Mouse (Mus musculus): Measurements from ENCODE around the gene Wnt4. TPM values are rescaled to one million over a fixed set of nuclear protein-coding genes. Genes with fewer than 3 reads are reported as not detected.

The Wnt4 gene
- polyA plus RNA-seq, 1 experiment from 2014 or later = 8.7 TPM

GRCm38 (mm10) chr4:137306991-137307706 is 29.9 kb downstream of the Wnt4 start:
- H3K27me3 ChIP-seq (ENCODE audit: control insufficient read depth, insufficient read depth, low read length) = no peaks in the 10 kb centered on the region
- H3K4me2 ChIP-seq (ENCODE audit: low read depth, low read length) = no peak overlapping the region
- H3K9ac ChIP-seq (ENCODE audit: low read length) = 0 out of 2 replicates have a peak overlapping the region, but pooled peaks have one; percentile 7
- H3K27ac ChIP-seq (ENCODE audit: low read length) = peak overlapping the region; percentile 67
- H3K36me3 ChIP-seq (ENCODE audit: control insufficient read depth, insufficient read depth, low read length) = no peaks in the 10 kb centered on the region
- H3K9me3 ChIP-seq (replicated peaks; ENCODE audit: control insufficient read depth, low read length) = no peaks in the 10 kb centered on the region
- peaks cover 15% of the 10 kb centered on the region; the same call in 1 of the 2 replicates for H3K4me1 ChIP-seq (ENCODE audit: control insufficient read depth, insufficient read depth, low read length)
- WGBS = 55% methylated on average over 19 of the region's 19 CpGs
- no peak overlapping the region for H3K4me3 ChIP-seq (replicated peaks; ENCODE audit: low read length)
- ATAC-seq (ENCODE audit: insufficient read depth, low FRiP score) = no peak

GRCm38 (mm10) chr4:137308377-137308776 is 31.1 kb downstream of the Wnt4 start:
- no peak overlapping the region for H3K4me2 ChIP-seq (ENCODE audit: low read depth, low read length)
- H3K27me3 ChIP-seq (ENCODE audit: control insufficient read depth, insufficient read depth, low read length) = no peaks in the 10 kb centered on the region
- no peaks in the 10 kb centered on the region for H3K9me3 ChIP-seq (replicated peaks; ENCODE audit: control insufficient read depth, low read length)
- peaks cover 15% of the 10 kb centered on the region; the same call in 1 of the 2 replicates for H3K4me1 ChIP-seq (ENCODE audit: control insufficient read depth, insufficient read depth, low read length)
- 42% methylated on average over 5 of the region's 5 CpGs for WGBS
- ATAC-seq (ENCODE audit: insufficient read depth, low FRiP score) = no peak
- no peaks in the 10 kb centered on the region for H3K36me3 ChIP-seq (ENCODE audit: control insufficient read depth, insufficient read depth, low read length)
- no peak overlapping the region for H3K4me3 ChIP-seq (replicated peaks; ENCODE audit: low read length)
- H3K27ac ChIP-seq (ENCODE audit: low read length) = no peak overlapping the region
- H3K9ac ChIP-seq (ENCODE audit: low read length) = no peak overlapping the region

- Histone ChIP-seq H3K27ac (ENCODE audit: low read length) (no peak overlapping the region), H3K36me3 (ENCODE audit: control insufficient read depth, insufficient read depth, low read length) (no peaks in the 10 kb centered on the region), H3K4me2 (ENCODE audit: low read depth, low read length) (no peak overlapping the region), H3K27me3 (ENCODE audit: control insufficient read depth, insufficient read depth, low read length) (no peaks in the 10 kb centered on the region), H3K9me3 (replicated peaks; ENCODE audit: control insufficient read depth, low read length) (no peaks in the 10 kb centered on the region), H3K9ac (ENCODE audit: low read length) (no peak overlapping the region), H3K4me3 (replicated peaks; ENCODE audit: low read length) (no peak overlapping the region), H3K4me1 (ENCODE audit: control insufficient read depth, insufficient read depth, low read length) (no peaks in the 10 kb centered on the region)
- no peak for ATAC-seq (ENCODE audit: insufficient read depth, low FRiP score)
- WGBS = 35% methylated on average over 2 of the region's 2 CpGs
These were observed 36.2 kb downstream of the Wnt4 start for GRCm38 (mm10) chr4:137313511-137313910.

- H3K9ac ChIP-seq (ENCODE audit: low read length) = no peak overlapping the region
- H3K36me3 ChIP-seq (ENCODE audit: control insufficient read depth, insufficient read depth, low read length) = peaks cover 8% of the 10 kb centered on the region; the same call in 1 of the 2 replicates
- ATAC-seq (ENCODE audit: insufficient read depth, low FRiP score) = peak; percentile 65; the same call in 1 of the 2 replicates
- H3K4me3 ChIP-seq (replicated peaks; ENCODE audit: low read length) = no peak overlapping the region
- H3K4me1 ChIP-seq (ENCODE audit: control insufficient read depth, insufficient read depth, low read length) = no peaks in the 10 kb centered on the region
- H3K27me3 ChIP-seq (ENCODE audit: control insufficient read depth, insufficient read depth, low read length) = no peaks in the 10 kb centered on the region
- 34% methylated on average over 6 of the region's 6 CpGs for WGBS
- no peaks in the 10 kb centered on the region for H3K9me3 ChIP-seq (replicated peaks; ENCODE audit: control insufficient read depth, low read length)
- H3K4me2 ChIP-seq (ENCODE audit: low read depth, low read length) = no peak overlapping the region
- no peak overlapping the region for H3K27ac ChIP-seq (ENCODE audit: low read length)
These were observed 37.3 kb downstream of the Wnt4 start for GRCm38 (mm10) chr4:137314561-137314960.

GRCm38 (mm10) chr4:137315061-137315460 is 37.8 kb downstream of the Wnt4 start:
- Histone ChIP-seq H3K27me3 (ENCODE audit: control insufficient read depth, insufficient read depth, low read length) (no peaks in the 10 kb centered on the region), H3K4me2 (ENCODE audit: low read depth, low read length) (no peak overlapping the region), H3K4me1 (ENCODE audit: control insufficient read depth, insufficient read depth, low read length) (no peaks in the 10 kb centered on the region), H3K9me3 (replicated peaks; ENCODE audit: control insufficient read depth, low read length) (no peaks in the 10 kb centered on the region), H3K36me3 (ENCODE audit: control insufficient read depth, insufficient read depth, low read length) (peaks cover 8% of the 10 kb centered on the region; the same call in 1 of the 2 replicates), H3K4me3 (replicated peaks; ENCODE audit: low read length) (no peak overlapping the region), H3K27ac (ENCODE audit: low read length) (no peak overlapping the region), H3K9ac (ENCODE audit: low read length) (no peak overlapping the region)
- 83% methylated on average over 2 of the region's 2 CpGs for WGBS
- no peak for ATAC-seq (ENCODE audit: insufficient read depth, low FRiP score)

GRCm38 (mm10) chr4:137316027-137316770 is 38.9 kb downstream of the Wnt4 start:
- ATAC-seq (ENCODE audit: insufficient read depth, low FRiP score) = no peak
- no peak overlapping the region for H3K27ac ChIP-seq (ENCODE audit: low read length)
- H3K4me2 ChIP-seq (ENCODE audit: low read depth, low read length) = no peak overlapping the region
- H3K9me3 ChIP-seq (replicated peaks; ENCODE audit: control insufficient read depth, low read length) = no peaks in the 10 kb centered on the region
- H3K27me3 ChIP-seq (ENCODE audit: control insufficient read depth, insufficient read depth, low read length) = no peaks in the 10 kb centered on the region
- no peak overlapping the region for H3K9ac ChIP-seq (ENCODE audit: low read length)
- no peaks in the 10 kb centered on the region for H3K4me1 ChIP-seq (ENCODE audit: control insufficient read depth, insufficient read depth, low read length)
- H3K4me3 ChIP-seq (replicated peaks; ENCODE audit: low read length) = no peak overlapping the region
- 76% methylated on average over 4 of the region's 4 CpGs for WGBS
- H3K36me3 ChIP-seq (ENCODE audit: control insufficient read depth, insufficient read depth, low read length) = peaks cover 8% of the 10 kb centered on the region; the same call in 1 of the 2 replicates

GRCm38 (mm10) chr4:137324926-137325325 is 47.6 kb downstream of the Wnt4 start:
- Histone ChIP-seq H3K4me2 (ENCODE audit: low read depth, low read length) (no peak overlapping the region), H3K27ac (ENCODE audit: low read length) (no peak overlapping the region), H3K9me3 (replicated peaks; ENCODE audit: control insufficient read depth, low read length) (no peaks in the 10 kb centered on the region), H3K4me3 (replicated peaks; ENCODE audit: low read length) (no peak overlapping the region), H3K9ac (ENCODE audit: low read length) (no peak overlapping the region), H3K36me3 (ENCODE audit: control insufficient read depth, insufficient read depth, low read length) (peaks cover 10% of the 10 kb centered on the region; the same call in 1 of the 2 replicates), H3K4me1 (ENCODE audit: control insufficient read depth, insufficient read depth, low read length) (no peaks in the 10 kb centered on the region), H3K27me3 (ENCODE audit: control insufficient read depth, insufficient read depth, low read length) (no peaks in the 10 kb centered on the region)
- 81% methylated on average over 6 of the region's 6 CpGs for WGBS
- no peak for ATAC-seq (ENCODE audit: insufficient read depth, low FRiP score)

- ATAC-seq (ENCODE audit: insufficient read depth, low FRiP score) = no peak
- 63% methylated on average over 3 of the region's 3 CpGs for WGBS
- Histone ChIP-seq H3K4me2 (ENCODE audit: low read depth, low read length) (no peak overlapping the region), H3K4me3 (replicated peaks; ENCODE audit: low read length) (no peak overlapping the region), H3K9me3 (replicated peaks; ENCODE audit: control insufficient read depth, low read length) (no peaks in the 10 kb centered on the region), H3K9ac (ENCODE audit: low read length) (no peak overlapping the region), H3K4me1 (ENCODE audit: control insufficient read depth, insufficient read depth, low read length) (no peaks in the 10 kb centered on the region), H3K27ac (ENCODE audit: low read length) (no peak overlapping the region), H3K27me3 (ENCODE audit: control insufficient read depth, insufficient read depth, low read length) (no peaks in the 10 kb centered on the region), H3K36me3 (ENCODE audit: control insufficient read depth, insufficient read depth, low read length) (peaks cover 10% of the 10 kb centered on the region; the same call in 1 of the 2 replicates)
These were observed 49.2 kb downstream of the Wnt4 start for GRCm38 (mm10) chr4:137326494-137326893.

- Histone ChIP-seq H3K27me3 (ENCODE audit: control insufficient read depth, insufficient read depth, low read length) (no peaks in the 10 kb centered on the region), H3K36me3 (ENCODE audit: control insufficient read depth, insufficient read depth, low read length) (peaks cover 14% of the 10 kb centered on the region; the same call in 1 of the 2 replicates)
These were observed 54.8 kb downstream of the Wnt4 start for GRCm38 (mm10) chr4:137332051-137332450.

More at GRCm38 (mm10) chr4:137332051-137332450, 54.8 kb downstream of the Wnt4 start:
- Histone ChIP-seq H3K9ac (ENCODE audit: low read length) (no peak overlapping the region), H3K27ac (ENCODE audit: low read length) (no peak overlapping the region), H3K4me2 (ENCODE audit: low read depth, low read length) (no peak overlapping the region), H3K4me3 (replicated peaks; ENCODE audit: low read length) (no peak overlapping the region), H3K9me3 (replicated peaks; ENCODE audit: control insufficient read depth, low read length) (no peaks in the 10 kb centered on the region), H3K4me1 (ENCODE audit: control insufficient read depth, insufficient read depth, low read length) (no peaks in the 10 kb centered on the region)
- no peak for ATAC-seq (ENCODE audit: insufficient read depth, low FRiP score)
